Mouse (Mus musculus) megakaryocyte, embryonic 14.5 days (primary cell): ENCODE measurements around the gene Gm20479. TPM values are rescaled to one million over a fixed set of nuclear protein-coding genes. Genes with fewer than 3 reads are reported as not detected.

Experiments used
- H3K27me3 ChIP-seq: replicated peaks from 2 replicates; pipeline ENCODE3; 2012; ENCODE audit warnings: inconsistent platforms
- H3K36me3 ChIP-seq: replicated peaks from 2 replicates; pipeline ENCODE3; 2012; ENCODE audit warnings: low read length, inconsistent platforms, mixed read lengths
- H3K4me1 ChIP-seq: 2 replicates; pipeline ENCODE4 v1.6.1; 2012; ENCODE audit warnings: inconsistent platforms
- H3K4me3 ChIP-seq: replicated peaks from 2 replicates; pipeline ENCODE3; 2012; ENCODE audit warnings: moderate library complexity, mild to moderate bottlenecking, inconsistent platforms
- H3K9me3 ChIP-seq: 2 replicates; pipeline ENCODE4 v1.6.1; 2012; ENCODE audit warnings: inconsistent platforms
- FLI1 ChIP-seq: IDR thresholded peaks from 2 replicates; pipeline ENCODE4 v1.6.1; 2012; ENCODE audit warnings: low read length, inconsistent platforms, mixed read lengths
- GATA1 ChIP-seq: IDR thresholded peaks from 3 replicates; pipeline ENCODE4 v1.6.1; 2012; ENCODE audit warnings: mixed read lengths, low read length, inconsistent platforms, borderline replicate concordance
- polyA plus RNA-seq: library from polyadenylated mRNA; stranded (reverse); fragments of >175 nt; gene quantifications from 2 replicates; pipeline ENCODE4 v1.2.3, GENCODE M21; 2012; ENCODE audit warnings: low replicate concordance; ENCODE audit not compliant: insufficient read depth

The Gm20479 gene
- polyA plus RNA-seq, 1 experiment = 1.4 TPM

DNA sequence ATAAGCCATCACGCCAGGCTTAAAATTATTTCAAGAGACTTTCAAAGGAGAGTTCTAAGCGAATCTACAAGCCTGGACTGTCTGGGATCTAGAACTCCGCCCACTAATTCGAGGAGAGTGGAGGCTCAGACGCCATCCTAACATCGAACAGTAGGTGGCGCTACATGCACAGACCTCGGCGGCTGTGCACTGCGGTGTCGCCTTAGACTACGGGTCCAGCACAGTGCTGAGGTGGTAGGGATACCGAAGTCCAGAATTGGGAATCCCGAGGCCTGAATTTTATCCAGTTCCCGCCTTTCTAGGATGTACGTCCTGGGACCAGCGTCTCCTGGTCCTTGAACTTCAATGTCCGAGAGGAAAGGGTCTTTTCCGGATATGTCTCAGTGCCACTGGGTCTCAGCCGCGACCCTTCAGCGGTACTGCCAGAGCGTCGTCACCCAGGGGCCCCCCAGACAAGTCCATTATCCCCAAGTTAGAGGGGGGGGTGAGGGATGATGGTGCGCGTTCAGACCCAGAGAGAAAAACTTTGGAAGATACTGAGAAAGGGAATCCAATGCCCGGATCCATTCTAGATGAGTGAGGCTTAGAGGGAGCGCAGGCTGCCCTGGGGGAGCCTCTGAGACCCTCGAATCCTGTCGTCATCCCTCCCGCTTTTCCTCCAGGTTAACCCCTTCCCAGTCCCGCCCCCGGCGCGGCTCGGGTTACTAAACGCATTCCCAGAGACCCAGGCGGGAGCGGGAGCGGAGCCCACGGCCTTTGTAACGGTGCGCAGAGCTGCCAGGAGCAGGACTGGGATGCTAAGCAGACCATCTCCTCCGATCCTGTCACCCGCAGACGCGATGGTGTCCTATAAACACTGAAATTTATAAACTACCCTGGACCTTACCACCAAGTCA, 21.0 kb downstream of the Gm20479 start:
- Histone ChIP-seq H3K9me3 (no peaks in the 10 kb centered on the region), H3K4me3 (peak overlapping the region; percentile 75), H3K4me1 (peaks cover 65% of the 10 kb centered on the region), H3K36me3 (peaks cover 2% of the 10 kb centered on the region), H3K27me3 (peaks cover 89% of the 10 kb centered on the region)
- TF ChIP-seq FLI1 (no peak), GATA1 (no peak)

DNA sequence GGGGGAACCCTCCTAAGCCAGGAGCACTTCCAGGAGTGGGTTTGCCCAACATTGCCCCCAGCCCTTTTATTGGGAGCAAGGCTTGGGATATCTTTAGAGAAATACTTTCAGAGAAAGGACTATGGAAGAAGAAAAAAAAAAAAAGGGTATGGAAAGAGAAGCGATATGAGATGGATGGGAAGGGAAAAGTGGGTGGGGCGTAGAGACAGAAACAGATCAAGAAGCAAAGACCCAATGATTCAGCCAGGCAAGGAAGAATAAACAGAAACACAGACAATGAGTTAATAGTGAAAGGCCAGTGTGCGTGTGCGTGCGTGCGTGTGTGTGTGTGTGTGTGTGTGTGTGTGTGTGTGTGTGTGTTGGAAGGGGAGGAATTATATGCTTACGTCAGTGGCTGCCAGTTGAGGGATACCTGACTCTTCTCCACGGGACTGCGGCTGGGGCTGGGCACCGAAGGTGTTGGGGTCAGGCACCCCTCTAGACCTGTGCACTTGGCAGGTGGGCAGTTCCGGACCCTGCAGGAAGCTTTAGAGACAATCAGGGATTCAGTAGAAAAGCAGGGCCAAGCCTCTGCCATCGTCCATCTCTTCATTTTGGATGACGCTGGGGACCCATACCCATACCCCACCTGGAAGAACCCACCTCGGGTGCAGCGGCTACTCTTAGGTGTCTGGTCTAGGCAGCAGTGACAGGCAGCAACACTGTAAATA, 22.1 kb downstream of the Gm20479 start:
- Histone ChIP-seq H3K9me3 (no peaks in the 10 kb centered on the region), H3K4me3 (peak overlapping the region; percentile 91), H3K4me1 (peaks cover 75% of the 10 kb centered on the region), H3K36me3 (no peaks in the 10 kb centered on the region), H3K27me3 (peaks cover 91% of the 10 kb centered on the region)
- TF ChIP-seq GATA1 (no peak), FLI1 (no peak)

GRCm38 (mm10) chr7:27334405-27334911, 22.8 kb downstream of the Gm20479 start:
- Histone ChIP-seq H3K27me3 (peaks cover 93% of the 10 kb centered on the region), H3K4me3 (peak overlapping the region; percentile 91), H3K9me3 (no peaks in the 10 kb centered on the region), H3K4me1 (peaks cover 82% of the 10 kb centered on the region), H3K36me3 (no peaks in the 10 kb centered on the region)
- TF ChIP-seq FLI1 (no peak), GATA1 (no peak)

GRCm38 (mm10) chr7:27333316-27333941, 23.8 kb downstream of the Gm20479 start:
- Histone ChIP-seq H3K4me3 (peak overlapping the region; percentile 91), H3K36me3 (no peaks in the 10 kb centered on the region), H3K4me1 (peaks cover 92% of the 10 kb centered on the region), H3K9me3 (no peaks in the 10 kb centered on the region), H3K27me3 (peaks cover 93% of the 10 kb centered on the region)
- TF ChIP-seq FLI1 (no peak), GATA1 (no peak)

DNA sequence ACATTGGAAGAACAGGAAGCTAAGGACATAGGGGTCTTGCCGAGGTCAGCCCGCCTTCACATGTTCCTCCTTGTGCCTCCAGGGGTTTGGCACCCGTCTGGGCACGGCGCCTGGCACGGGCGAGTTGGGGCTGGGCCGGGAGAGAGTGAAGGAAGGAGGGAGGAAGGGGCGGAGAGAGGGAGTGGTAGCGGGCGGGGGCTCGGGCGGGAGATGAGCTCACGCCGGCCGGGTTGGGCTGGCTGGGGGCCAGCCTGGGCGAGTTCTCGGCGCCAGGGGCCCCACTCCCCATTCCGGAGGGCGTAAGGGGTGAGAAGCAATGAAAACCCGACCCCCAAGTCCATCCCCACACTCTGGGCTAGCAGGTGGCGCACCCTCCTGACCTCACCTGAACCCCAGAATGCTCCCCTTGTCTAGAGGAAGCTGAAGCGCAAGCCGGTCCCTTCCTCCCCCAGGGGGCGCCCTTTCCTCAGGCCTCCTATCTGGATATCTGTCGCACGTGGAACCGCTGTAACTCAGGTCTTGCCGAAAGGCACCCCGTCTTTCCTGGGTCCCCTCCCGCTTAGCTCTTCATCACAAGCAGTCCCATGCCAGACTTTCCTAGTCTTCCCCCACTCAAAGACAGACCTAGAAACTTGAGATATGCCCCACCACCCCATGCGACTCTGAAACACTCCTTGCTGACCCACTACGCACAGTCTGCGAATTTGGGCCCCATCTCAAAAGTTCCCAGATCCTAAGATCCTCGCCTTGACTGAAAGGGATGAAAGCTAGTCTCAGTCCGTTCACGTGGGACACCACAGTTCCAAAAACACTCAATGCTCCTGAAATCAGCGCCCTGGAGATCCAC, 24.6 kb downstream of the Gm20479 start:
- TF ChIP-seq GATA1 (no peak), FLI1 (no peak)

GRCm38 (mm10) chr7:27331854-27332253, 25.4 kb downstream of the Gm20479 start:
- H3K4me3 ChIP-seq = peak overlapping the region; percentile 91
- H3K36me3 ChIP-seq = no peaks in the 10 kb centered on the region
- H3K9me3 ChIP-seq = 0 out of 2 replicates have a peak, but pooled peaks cover 3% of the 10 kb centered on the region
- peaks cover 91% of the 10 kb centered on the region for H3K27me3 ChIP-seq
- no peak for TF ChIP-seq FLI1
- no peak for TF ChIP-seq GATA1
- peaks cover 82% of the 10 kb centered on the region for H3K4me1 ChIP-seq

More for the DNA sequence above, 24.6 kb downstream of the Gm20479 start:
- Histone ChIP-seq H3K4me1 (peaks cover 88% of the 10 kb centered on the region), H3K36me3 (no peaks in the 10 kb centered on the region), H3K4me3 (peak overlapping the region; percentile 91), H3K27me3 (peaks cover 91% of the 10 kb centered on the region), H3K9me3 (0 out of 2 replicates have a peak, but pooled peaks cover under 1% of the 10 kb centered on the region)

DNA sequence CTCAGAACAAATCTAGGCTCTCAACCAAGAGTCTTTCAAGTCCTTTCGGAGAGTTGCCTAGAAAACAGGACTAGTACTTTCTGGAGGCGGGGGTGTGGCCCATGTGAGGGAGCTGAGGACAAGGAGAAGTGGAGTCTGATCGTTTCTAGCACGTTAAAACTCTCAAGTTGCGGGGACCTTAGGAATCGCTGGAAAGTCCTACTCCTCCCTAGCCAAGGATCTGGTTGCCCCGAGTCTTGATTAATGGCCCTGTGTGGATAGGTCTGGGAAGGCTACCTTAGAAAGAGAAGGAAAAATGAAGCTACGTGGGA, 25.7 kb downstream of the Gm20479 start:
- Histone ChIP-seq H3K27me3 (peaks cover 91% of the 10 kb centered on the region), H3K4me3 (peak overlapping the region; percentile 91), H3K9me3 (peaks cover 5% of the 10 kb centered on the region; the same call in 1 of the 2 replicates), H3K4me1 (peaks cover 82% of the 10 kb centered on the region), H3K36me3 (no peaks in the 10 kb centered on the region)
- TF ChIP-seq FLI1 = no peak

- Histone ChIP-seq H3K9me3 (peaks cover 9% of the 10 kb centered on the region; the same call in 1 of the 2 replicates), H3K4me1 (peaks cover 82% of the 10 kb centered on the region), H3K36me3 (no peaks in the 10 kb centered on the region), H3K4me3 (peak overlapping the region; percentile 91), H3K27me3 (peaks cover 92% of the 10 kb centered on the region)
- TF ChIP-seq FLI1 (no peak), GATA1 (no peak)
These were observed 26.3 kb downstream of the Gm20479 start for GRCm38 (mm10) chr7:27330709-27331540.
